Mouse (Mus musculus) liver, embryonic 14.5 days (tissue): ENCODE data around the gene Malsu1. TPM values are rescaled to one million over a fixed set of nuclear protein-coding genes. Genes with fewer than 3 reads are reported as not detected.
A peak's percentile ranks its signal among the peaks of the same experiment; 100 is the strongest.

Experiments
- ATAC-seq: fragments of 200-750 bp; cut with Nextera tagmentation; 2 replicates; pipeline ENCODE4 v1.8.0; 2017; ENCODE audit warnings: moderate number of reproducible peaks, mild to moderate bottlenecking, moderate library complexity; ENCODE audit not compliant: insufficient read depth
- DNase-seq, 3 experiments: peaks; one replicate each; pipeline ENCODE4 v3.0.0-alpha.2; 2012 to 2013; ENCODE audit warnings: low read depth in 3 of 3, low spot score in 3 of 3
- H3K27ac ChIP-seq: fragments of 300-500 bp; sonication (generic); 2 replicates; pipeline ENCODE4 v1.5.1; 2014; ENCODE audit warnings: moderate library complexity, mild to moderate bottlenecking, control low read depth, inconsistent platforms
- H3K27me3 ChIP-seq: fragments of 300-500 bp; sonication (generic); 2 replicates; pipeline ENCODE4 v1.6.1; 2014; ENCODE audit warnings: mild to moderate bottlenecking, low read length, moderate library complexity; ENCODE audit not compliant: control insufficient read depth, insufficient read depth
- H3K36me3 ChIP-seq: fragments of 300-500 bp; sonication (generic); replicated peaks from 2 replicates; pipeline ENCODE4 v1.6.1; 2014; ENCODE audit warnings: low read depth; ENCODE audit not compliant: control insufficient read depth, insufficient read depth
- H3K4me1 ChIP-seq, 2 experiments: fragments of 200-500 bp in 1 of 2; fragments of 300-500 bp in 1 of 2; sonication (generic) in 1 of 2; replicated peaks; 2 replicates each; pipeline ENCODE4 v1.6.1; 2012 to 2014; ENCODE audit warnings: antibody characterized with exemption in 1 of 2, inconsistent platforms in 1 of 2, low read length in 1 of 2; ENCODE audit not compliant: control insufficient read depth in 2 of 2, insufficient read depth in 2 of 2
- H3K4me2 ChIP-seq: fragments of 300-500 bp; sonication (generic); 2 replicates; pipeline ENCODE4 v1.6.1; 2014; ENCODE audit warnings: low read depth, mild to moderate bottlenecking, control low read depth, moderate library complexity
- H3K4me3 ChIP-seq, 2 experiments: fragments of 200-500 bp in 1 of 2; fragments of 300-500 bp in 1 of 2; sonication (generic) in 1 of 2; 2 replicates each; pipeline ENCODE4 v1.5.1; 2012 to 2014; ENCODE audit warnings: low read depth in 2 of 2, low read length in 2 of 2, mild to moderate bottlenecking in 2 of 2, control low read depth in 1 of 2, inconsistent platforms in 1 of 2, moderate library complexity in 1 of 2; ENCODE audit not compliant: insufficient read depth in 1 of 2
- H3K9ac ChIP-seq: fragments of 300-500 bp; sonication (generic); replicated peaks from 2 replicates; pipeline ENCODE4 v1.6.1; 2014; ENCODE audit warnings: mild to moderate bottlenecking, control low read depth, moderate library complexity
- H3K9me3 ChIP-seq: fragments of 300-500 bp; sonication (generic); 2 replicates; pipeline ENCODE4 v1.6.1; 2016; ENCODE audit warnings: low read length, mixed read lengths; ENCODE audit not compliant: control insufficient read depth
- CTCF ChIP-seq: IDR thresholded peaks from 2 replicates; pipeline ENCODE4 v1.5.1; 2016; ENCODE audit warnings: antibody characterized with exemption, low read depth, control low read depth
- EP300 ChIP-seq: IDR thresholded peaks from 2 replicates; pipeline ENCODE4 v1.6.1; 2016; ENCODE audit warnings: antibody characterized with exemption, low read depth
- WGBS: fragments of 180-500 bp; shearing (Covaris S2); extraction: QIAGEN DNeasy Blood & Tissue Kit; methylation state at CpG from one replicate; pipeline ENCODE4 v1.1.7; 2014; ENCODE audit not compliant: insufficient replicate concordance; 5-methylcytosine and 5-hydroxymethylcytosine counted together
- polyA plus RNA-seq, 2 experiments: library from polyadenylated mRNA; depleted of rRNA in 1 of 2; stranded (reverse) in 1 of 2; unstranded in 1 of 2; fragments of >200 nt; fragmentation: Nextera tagmentation in 1 of 2; extraction: Ambion mirVana in 1 of 2; gene quantifications; 2 replicates each; pipeline versions ENCODE4 v1.2.1 to v1.2.3; 2012 to 2014

Malsu1 gene
- polyA plus RNA-seq, 2 experiments = 10.7 to 44.1 TPM

GRCm38 (mm10) chr6:49052191-49052590 is 21.4 kb upstream of the Malsu1 start:
- no peak for DNase-seq
- Histone ChIP-seq H3K27ac (no peak overlapping the region), H3K36me3 (no peaks in the 10 kb centered on the region), H3K9me3 (no peaks in the 10 kb centered on the region), H3K4me1 (no peaks in the 10 kb centered on the region), H3K9ac (no peak overlapping the region), H3K27me3 (no peaks in the 10 kb centered on the region), H3K4me2 (no peak overlapping the region), H3K4me3 (no peak overlapping the region)
- TF ChIP-seq EP300 = no peak
- TF ChIP-seq CTCF = no peak
- no peak for ATAC-seq
- WGBS = 46% methylated on average over 5 of the region's 5 CpGs

GRCm38 (mm10) chr6:49055256-49055733 is 18.3 kb upstream of the Malsu1 start:
- H3K4me3 ChIP-seq = no peak overlapping the region
- no peaks in the 10 kb centered on the region for H3K9me3 ChIP-seq
- TF ChIP-seq CTCF (no peak), EP300 (no peak)
- no peak overlapping the region for H3K27ac ChIP-seq
- no peaks in the 10 kb centered on the region for H3K27me3 ChIP-seq
- no peak for DNase-seq
- H3K4me2 ChIP-seq = no peak overlapping the region
- WGBS = 54% methylated on average over 7 of the region's 7 CpGs
- ATAC-seq = no peak
- H3K9ac ChIP-seq = no peak overlapping the region
- H3K4me1 ChIP-seq = no peaks in the 10 kb centered on the region
- H3K36me3 ChIP-seq = no peaks in the 10 kb centered on the region

- TF ChIP-seq EP300 (no peak), CTCF (no peak)
- Histone ChIP-seq H3K4me3 (no peak overlapping the region), H3K27me3 (no peaks in the 10 kb centered on the region), H3K4me2 (no peak overlapping the region), H3K4me1 (no peaks in the 10 kb centered on the region), H3K9me3 (no peaks in the 10 kb centered on the region), H3K9ac (no peak overlapping the region), H3K27ac (no peak overlapping the region), H3K36me3 (no peaks in the 10 kb centered on the region)
- WGBS = 74% methylated on average over 9 of the region's 9 CpGs
- DNase-seq (no peak), ATAC-seq (no peak)
Measured at GRCm38 (mm10) chr6:49056009-49056408, 17.6 kb upstream of the Malsu1 start.

GRCm38 (mm10) chr6:49057053-49058021 is 16.3 kb upstream of the Malsu1 start:
- TF ChIP-seq CTCF = peak; percentile 88
- TF ChIP-seq EP300 = no peak
- no peaks in the 10 kb centered on the region for H3K27me3 ChIP-seq
- no peak overlapping the region for H3K4me3 ChIP-seq
- DNase-seq (peak; percentile 26 to 49 (median 36)), ATAC-seq (no peak)
- H3K9ac ChIP-seq = no peak overlapping the region
- 31% methylated on average over 8 of the region's 8 CpGs for WGBS
- no peaks in the 10 kb centered on the region for H3K36me3 ChIP-seq
- no peaks in the 10 kb centered on the region for H3K9me3 ChIP-seq
- H3K4me1 ChIP-seq = no peaks in the 10 kb centered on the region
- H3K27ac ChIP-seq = no peak overlapping the region
- no peak overlapping the region for H3K4me2 ChIP-seq

- Histone ChIP-seq H3K9ac (no peak overlapping the region), H3K36me3 (no peaks in the 10 kb centered on the region), H3K4me1 (peaks cover 0 to 5% of the 10 kb centered on the region in 2 experiments; a peak in 3 of 4 replicates), H3K4me2 (no peak overlapping the region), H3K4me3 (no peak overlapping the region), H3K9me3 (no peaks in the 10 kb centered on the region), H3K27ac (no peak overlapping the region), H3K27me3 (no peaks in the 10 kb centered on the region)
- DNase-seq = no peak
- TF ChIP-seq CTCF (no peak), EP300 (no peak)
- ATAC-seq = no peak
- WGBS = 26% methylated on average over 4 of the region's 4 CpGs
Measured at GRCm38 (mm10) chr6:49068361-49068760, 5.2 kb upstream of the Malsu1 start.
